Mouse (Mus musculus) stomach, embryonic 14.5 days (tissue): ENCODE data around the gene Larp1. TPM values are rescaled to one million over a fixed set of nuclear protein-coding genes. Genes with fewer than 3 reads are reported as not detected.

Source experiments
- ATAC-seq: fragments of 200-750 bp; cut with Nextera tagmentation; 2 replicates; pipeline ENCODE4 v1.8.0; 2017; ENCODE audit warnings: low read depth, moderate TSS enrichment; ENCODE audit not compliant: insufficient number of reproducible peaks, insufficient read depth, low FRiP score
- H3K27ac ChIP-seq: fragments of 300-500 bp; sonication (generic); 2 replicates; pipeline ENCODE4 v1.5.1; 2014; ENCODE audit warnings: mild to moderate bottlenecking, low read length, moderate library complexity, mixed read lengths
- H3K27me3 ChIP-seq: fragments of 300-500 bp; sonication (generic); 2 replicates; pipeline ENCODE4 v1.6.1; 2014; ENCODE audit warnings: low read length, control low read depth, mixed read lengths; ENCODE audit not compliant: control insufficient read depth, insufficient read depth
- H3K36me3 ChIP-seq: fragments of 300-500 bp; sonication (generic); 2 replicates; pipeline ENCODE4 v1.6.1; 2014; ENCODE audit warnings: mild to moderate bottlenecking, control low read depth, low read length, moderate library complexity, mixed read lengths; ENCODE audit not compliant: control insufficient read depth, insufficient read depth
- H3K4me1 ChIP-seq: fragments of 300-500 bp; sonication (generic); 2 replicates; pipeline ENCODE4 v1.6.1; 2014; ENCODE audit warnings: low read length, control low read depth, mixed read lengths; ENCODE audit not compliant: control insufficient read depth, insufficient read depth
- H3K4me2 ChIP-seq: fragments of 300-500 bp; sonication (generic); replicated peaks from 2 replicates; pipeline ENCODE4 v1.6.1; 2014; ENCODE audit warnings: low read depth, low read length, control low read depth
- H3K4me3 ChIP-seq: fragments of 300-500 bp; sonication (generic); 2 replicates; pipeline ENCODE4 v1.5.1; 2014; ENCODE audit warnings: low read depth, low read length, control low read depth
- H3K9ac ChIP-seq: fragments of 300-500 bp; sonication (generic); replicated peaks from 2 replicates; pipeline ENCODE4 v1.6.1; 2014; ENCODE audit warnings: low read depth, mild to moderate bottlenecking, control low read depth, low read length, moderate library complexity, mixed read lengths
- H3K9me3 ChIP-seq: fragments of 300-500 bp; sonication (generic); 2 replicates; pipeline ENCODE4 v1.6.1; 2016; ENCODE audit warnings: low read depth, low read length, control low read depth; ENCODE audit not compliant: control insufficient read depth
- WGBS: fragments of 180-500 bp; shearing (Covaris S2); extraction: QIAGEN DNeasy Blood & Tissue Kit; methylation state at CpG from one replicate; pipeline ENCODE4 v1.1.7; 2014; 5-methylcytosine and 5-hydroxymethylcytosine counted together
- polyA plus RNA-seq: library from polyadenylated mRNA; unstranded; fragments of >200 nt; fragmentation: Nextera tagmentation; extraction: Ambion mirVana; gene quantifications from 2 replicates; pipeline ENCODE4 v1.2.1, GENCODE M21; 2014

Gene Larp1
- polyA plus RNA-seq, 1 experiment from 2014 or later = 23.9 TPM

DNA sequence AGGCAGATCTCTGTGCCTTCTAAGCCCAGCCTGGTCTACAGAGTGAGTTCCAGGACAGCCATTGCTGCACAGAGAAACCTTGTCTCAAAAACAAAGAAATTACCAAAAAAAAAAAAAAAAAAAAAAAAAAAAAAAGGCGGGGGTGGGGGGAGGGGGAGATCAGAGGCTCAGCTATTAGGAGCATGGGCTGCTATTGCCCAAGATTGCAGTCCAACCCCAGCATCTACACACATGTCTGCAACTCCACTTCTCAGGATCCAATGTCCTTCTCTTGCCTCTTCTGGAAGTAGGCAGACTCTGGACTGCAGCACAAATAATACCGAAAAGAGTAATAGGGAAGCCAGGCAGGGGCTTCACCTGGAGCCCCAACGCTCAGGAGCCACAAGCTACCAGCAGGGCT, 23.4 kb upstream of the Larp1 start:
- ATAC-seq = no peak
- peaks cover 9% of the 10 kb centered on the region; the same call in 1 of the 2 replicates for H3K4me1 ChIP-seq
- no peak overlapping the region for H3K4me2 ChIP-seq
- no peak overlapping the region for H3K4me3 ChIP-seq
- WGBS = 90% methylated on average over 2 of the region's 3 CpGs
- no peak overlapping the region for H3K9ac ChIP-seq
- no peaks in the 10 kb centered on the region for H3K9me3 ChIP-seq
- no peak overlapping the region for H3K27ac ChIP-seq
- H3K27me3 ChIP-seq = no peaks in the 10 kb centered on the region
- H3K36me3 ChIP-seq = no peaks in the 10 kb centered on the region

DNA sequence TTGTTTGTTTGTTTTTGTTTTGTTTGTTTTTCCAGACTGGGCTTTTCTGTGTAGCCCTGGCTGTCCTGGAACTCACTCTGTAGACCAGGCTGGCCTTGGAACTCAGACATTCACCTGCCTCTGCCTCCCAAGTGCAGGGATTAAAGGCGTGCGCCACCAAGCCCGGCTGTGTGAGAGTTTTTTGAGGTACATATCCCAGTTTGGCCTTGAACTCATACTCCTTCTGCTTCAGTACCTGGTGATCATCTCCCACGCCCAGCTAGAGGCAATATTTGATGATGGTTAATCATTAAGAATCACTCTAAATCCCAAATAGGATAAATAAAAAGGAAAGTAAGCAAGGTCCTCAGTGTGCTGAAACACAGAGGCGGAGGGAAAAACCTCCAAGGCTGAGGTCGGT, 22.8 kb upstream of the Larp1 start:
- WGBS = 80% methylated on average over 6 of the region's 6 CpGs
- Histone ChIP-seq H3K4me2 (no peak overlapping the region), H3K4me3 (no peak overlapping the region), H3K27ac (no peak overlapping the region), H3K9me3 (no peaks in the 10 kb centered on the region), H3K36me3 (no peaks in the 10 kb centered on the region), H3K27me3 (no peaks in the 10 kb centered on the region), H3K9ac (no peak overlapping the region), H3K4me1 (peaks cover 9% of the 10 kb centered on the region; the same call in 1 of the 2 replicates)
- ATAC-seq = no peak

DNA sequence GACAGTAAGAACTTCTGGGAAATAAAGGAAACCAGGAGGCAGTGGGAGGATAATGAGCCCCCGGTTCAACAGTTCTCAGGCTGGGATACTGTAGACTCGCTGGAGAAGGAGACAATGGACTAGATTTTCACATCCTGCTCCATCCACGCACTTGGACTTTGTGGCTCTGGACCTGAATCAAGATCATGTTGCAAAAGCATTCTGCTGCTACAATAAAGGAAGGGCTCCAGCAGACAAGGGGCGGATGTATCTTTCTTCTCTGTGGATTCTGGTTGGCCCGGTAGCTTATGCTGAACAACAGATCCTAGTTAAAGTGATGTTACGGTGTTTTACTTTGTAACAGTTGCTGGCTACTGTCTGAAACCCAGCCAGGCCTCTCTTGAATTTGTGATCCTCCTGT, 22.4 kb upstream of the Larp1 start:
- Histone ChIP-seq H3K4me2 (no peak overlapping the region), H3K36me3 (no peaks in the 10 kb centered on the region), H3K27me3 (no peaks in the 10 kb centered on the region), H3K27ac (no peak overlapping the region), H3K4me3 (no peak overlapping the region), H3K9ac (no peak overlapping the region), H3K4me1 (peaks cover 9% of the 10 kb centered on the region; the same call in 1 of the 2 replicates), H3K9me3 (no peaks in the 10 kb centered on the region)
- ATAC-seq = no peak
- WGBS = 85% methylated on average over 6 of the region's 6 CpGs

DNA sequence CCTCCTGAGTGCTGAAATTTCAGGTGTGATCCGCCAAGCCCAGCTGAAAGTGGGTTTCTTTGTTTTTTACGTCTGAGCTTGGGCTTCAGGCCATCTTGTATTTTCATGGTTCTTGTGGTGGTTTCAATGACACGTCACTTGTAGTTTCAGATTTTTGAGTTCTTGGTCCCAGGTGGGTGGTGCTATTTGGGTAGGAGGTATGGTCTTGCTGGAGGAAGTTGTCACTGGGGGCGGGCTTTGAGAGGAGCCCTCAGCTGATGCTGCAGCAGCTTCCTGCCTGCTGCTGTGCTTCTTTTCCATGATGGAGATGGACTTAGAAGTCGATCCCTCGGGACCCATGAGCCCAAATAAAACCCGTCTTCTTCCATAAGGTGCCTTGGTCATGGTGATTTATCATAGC, 22.0 kb upstream of the Larp1 start:
- Histone ChIP-seq H3K4me3 (no peak overlapping the region), H3K9ac (no peak overlapping the region), H3K9me3 (no peaks in the 10 kb centered on the region), H3K36me3 (no peaks in the 10 kb centered on the region), H3K27ac (no peak overlapping the region), H3K4me1 (peaks cover 9% of the 10 kb centered on the region; the same call in 1 of the 2 replicates), H3K4me2 (no peak overlapping the region), H3K27me3 (no peaks in the 10 kb centered on the region)
- no peak for ATAC-seq
- 91% methylated on average over 7 of the region's 7 CpGs for WGBS

DNA sequence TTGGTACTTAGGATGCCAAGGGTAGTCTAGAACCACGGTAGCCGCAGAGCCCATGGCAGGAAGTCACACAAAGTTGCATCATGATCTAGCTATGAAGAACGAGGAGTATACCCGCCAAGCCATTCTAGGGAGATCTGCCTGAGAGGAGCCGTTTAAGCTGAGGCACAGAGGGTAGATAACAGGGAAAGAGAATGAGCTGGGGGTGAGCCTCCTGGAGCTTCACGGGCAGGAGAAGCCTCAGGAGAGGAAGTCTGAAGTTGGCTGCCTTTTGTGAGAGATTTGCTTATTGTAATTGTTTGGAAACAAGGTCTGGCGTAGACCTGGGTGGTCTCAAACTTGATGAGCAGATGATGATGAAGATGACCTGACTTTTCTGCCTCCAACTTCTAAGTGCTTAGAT, 10.7 kb upstream of the Larp1 start:
- Histone ChIP-seq H3K4me2 (no peak overlapping the region), H3K27me3 (no peaks in the 10 kb centered on the region), H3K27ac (no peak overlapping the region), H3K36me3 (no peaks in the 10 kb centered on the region), H3K4me1 (no peaks in the 10 kb centered on the region), H3K4me3 (no peak overlapping the region), H3K9me3 (no peaks in the 10 kb centered on the region), H3K9ac (no peak overlapping the region)
- WGBS = 76% methylated on average over 7 of the region's 7 CpGs
- no peak for ATAC-seq

DNA sequence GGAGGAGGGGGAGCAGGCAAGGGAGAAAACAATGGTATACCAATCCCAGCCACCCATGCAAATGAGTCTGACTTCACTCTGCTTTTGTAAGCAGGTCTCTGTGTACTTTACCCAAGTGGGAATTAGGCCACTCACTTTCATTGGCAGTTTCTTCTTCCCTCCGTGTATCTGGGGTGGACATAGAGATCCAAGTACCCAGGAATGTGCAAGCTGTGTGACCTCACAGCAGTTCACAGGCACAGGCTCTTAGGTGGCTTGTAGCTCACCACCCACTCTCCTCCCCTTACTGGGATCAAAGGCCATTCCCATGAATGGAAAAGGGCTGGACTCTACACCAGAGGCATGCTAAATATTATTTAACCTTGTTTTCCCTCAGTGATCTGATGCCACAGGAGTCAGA, 10.0 kb upstream of the Larp1 start:
- Histone ChIP-seq H3K4me2 (no peak overlapping the region), H3K4me1 (no peaks in the 10 kb centered on the region), H3K27ac (no peak overlapping the region), H3K9me3 (no peaks in the 10 kb centered on the region), H3K9ac (no peak overlapping the region), H3K4me3 (no peak overlapping the region), H3K27me3 (no peaks in the 10 kb centered on the region), H3K36me3 (no peaks in the 10 kb centered on the region)
- no peak for ATAC-seq
- WGBS = 10% methylated on average over 1 of the region's 1 CpGs

DNA sequence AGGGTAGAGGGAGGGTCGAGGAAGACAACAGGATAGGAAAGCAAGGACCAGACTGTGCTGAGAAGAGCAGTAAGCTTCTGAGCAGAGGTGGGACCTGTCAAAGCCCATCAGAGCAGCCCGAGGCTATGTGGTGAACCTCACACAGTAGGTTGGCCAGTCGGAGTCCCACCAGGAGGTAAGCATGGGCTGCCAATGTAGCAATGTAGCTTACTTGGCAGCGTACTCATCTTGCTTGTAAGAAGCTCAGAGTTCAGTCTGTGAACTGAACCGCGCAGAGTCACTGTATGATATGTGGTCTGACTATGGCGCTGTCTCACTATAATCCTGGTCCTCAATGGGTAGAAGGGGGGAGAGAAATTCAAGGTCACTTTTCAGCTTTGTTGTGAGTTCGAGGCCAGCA, 5.7 kb upstream of the Larp1 start:
- no peak for ATAC-seq
- Histone ChIP-seq H3K9ac (no peak overlapping the region), H3K27ac (no peak overlapping the region), H3K4me2 (no peak overlapping the region), H3K36me3 (no peaks in the 10 kb centered on the region), H3K27me3 (no peaks in the 10 kb centered on the region), H3K4me1 (0 out of 2 replicates have a peak, but pooled peaks cover 3% of the 10 kb centered on the region), H3K9me3 (no peaks in the 10 kb centered on the region), H3K4me3 (no peak overlapping the region)
- WGBS = 85% methylated on average over 8 of the region's 8 CpGs

DNA sequence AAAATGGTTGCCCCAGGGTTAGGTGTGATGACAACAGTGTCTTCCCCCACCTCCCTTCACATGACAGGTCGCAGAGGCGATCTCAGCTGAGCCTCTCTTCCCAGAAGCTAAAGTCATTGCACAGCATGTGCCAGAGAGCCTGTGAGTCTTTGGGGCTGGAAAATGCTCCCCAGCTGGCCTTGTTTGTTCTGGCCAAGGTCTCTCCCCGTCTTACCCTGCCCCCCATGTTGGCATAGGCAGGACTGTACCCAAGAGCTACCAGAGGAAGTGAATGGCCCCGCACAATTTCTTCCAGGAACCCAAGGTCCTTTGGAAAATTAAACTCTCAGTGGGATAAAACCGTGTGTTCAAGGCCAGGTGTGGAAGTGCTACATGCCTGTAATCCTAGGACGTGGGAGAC, 5.1 kb upstream of the Larp1 start:
- Histone ChIP-seq H3K4me3 (no peak overlapping the region), H3K4me1 (0 out of 2 replicates have a peak, but pooled peaks cover 4% of the 10 kb centered on the region), H3K9ac (no peak overlapping the region), H3K9me3 (no peaks in the 10 kb centered on the region), H3K27me3 (no peaks in the 10 kb centered on the region), H3K36me3 (no peaks in the 10 kb centered on the region), H3K4me2 (no peak overlapping the region), H3K27ac (no peak overlapping the region)
- no peak for ATAC-seq
- WGBS = 64% methylated on average over 6 of the region's 6 CpGs

DNA sequence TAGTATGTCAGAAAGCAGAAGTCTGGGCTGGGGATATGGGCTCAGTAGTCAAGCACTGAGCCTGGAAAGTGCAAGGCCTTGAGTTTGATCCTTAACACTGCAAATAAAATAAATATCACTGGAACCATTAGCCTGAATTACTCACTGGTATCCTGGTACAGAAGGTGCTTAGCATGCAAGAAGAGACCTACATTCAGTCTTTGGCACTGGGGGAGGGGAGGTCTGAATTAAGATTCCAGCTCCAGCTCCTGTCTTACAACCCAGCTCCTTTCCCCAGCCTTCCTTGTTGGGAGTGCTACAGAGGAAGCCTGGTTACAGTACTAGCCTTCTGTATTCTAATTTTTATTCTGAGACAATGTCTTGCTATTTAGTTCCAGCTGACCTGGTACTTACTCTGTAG, 3.8 kb upstream of the Larp1 start:
- no peak overlapping the region for H3K27ac ChIP-seq
- no peaks in the 10 kb centered on the region for H3K27me3 ChIP-seq
- no peak for ATAC-seq

More for the DNA sequence above, 3.8 kb upstream of the Larp1 start:
- Histone ChIP-seq H3K36me3 (no peaks in the 10 kb centered on the region), H3K9ac (no peak overlapping the region), H3K4me2 (no peak overlapping the region), H3K4me1 (0 out of 2 replicates have a peak, but pooled peaks cover 4% of the 10 kb centered on the region), H3K9me3 (no peaks in the 10 kb centered on the region), H3K4me3 (no peak overlapping the region)
